Mouse (Mus musculus) embryo, embryonic 10.5 days (tissue): ENCODE data around the gene Igdcc3.
A peak's percentile ranks its signal among the peaks of the same experiment; 100 is the strongest.
"Not testable (repeated sequence)": the region's sequence is repeated elsewhere in the genome, so short reads cannot be mapped to it uniquely, and the experiment has no call there.

Experiments
- DNase-seq: peaks from one replicate; pipeline ENCODE4 v3.0.0-alpha.2; 2015; ENCODE audit warnings: low spot score

Gene Igdcc3

GRCm38 (mm10) chr9:65205049-65205815 is 64.2 kb downstream of the Igdcc3 start:
- no peak for DNase-seq

GRCm38 (mm10) chr9:65207041-65207815 is 66.2 kb downstream of the Igdcc3 start:
- DNase-seq, result not testable (repeated sequence)

GRCm38 (mm10) chr9:65208293-65209179 is 67.5 kb downstream of the Igdcc3 start:
- DNase-seq, result no peak

- DNase-seq, result no peak
These were observed 70.6 kb downstream of the Igdcc3 start for GRCm38 (mm10) chr9:65211598-65211997.

- peak; percentile 75 for DNase-seq
These were observed 73.4 kb downstream of the Igdcc3 start for GRCm38 (mm10) chr9:65214425-65214777.

- peak; percentile 87 for DNase-seq
These were observed 73.9 kb downstream of the Igdcc3 start for GRCm38 (mm10) chr9:65214778-65215493.

- peak; percentile 67 for DNase-seq
These were observed 74.6 kb downstream of the Igdcc3 start for GRCm38 (mm10) chr9:65215494-65216126.

- no peak for DNase-seq
These were observed 76.0 kb downstream of the Igdcc3 start for GRCm38 (mm10) chr9:65216972-65217371.

GRCm38 (mm10) chr9:65217661-65218060 is 76.7 kb downstream of the Igdcc3 start:
- no peak for DNase-seq

GRCm38 (mm10) chr9:65218916-65219315 is 77.9 kb downstream of the Igdcc3 start:
- DNase-seq, result no peak

- DNase-seq, result not testable (repeated sequence)
These were observed 79.4 kb downstream of the Igdcc3 start for GRCm38 (mm10) chr9:65220398-65220797.

GRCm38 (mm10) chr9:65223927-65224326 is 82.9 kb downstream of the Igdcc3 start:
- DNase-seq, result no peak

- DNase-seq, result peak; percentile 71
These were observed 84.8 kb downstream of the Igdcc3 start for GRCm38 (mm10) chr9:65225795-65226194.

GRCm38 (mm10) chr9:65230250-65230649 is 89.3 kb downstream of the Igdcc3 start:
- DNase-seq, result no peak

GRCm38 (mm10) chr9:65231284-65231683 is 90.3 kb downstream of the Igdcc3 start:
- no peak for DNase-seq

- DNase-seq, result no peak
These were observed 92.4 kb downstream of the Igdcc3 start for GRCm38 (mm10) chr9:65233243-65233985.

GRCm38 (mm10) chr9:65234734-65235133 is 93.7 kb downstream of the Igdcc3 start:
- DNase-seq, result no peak
